Mouse (Mus musculus): ENCODE results near the gene Csnk1e.

DNA sequence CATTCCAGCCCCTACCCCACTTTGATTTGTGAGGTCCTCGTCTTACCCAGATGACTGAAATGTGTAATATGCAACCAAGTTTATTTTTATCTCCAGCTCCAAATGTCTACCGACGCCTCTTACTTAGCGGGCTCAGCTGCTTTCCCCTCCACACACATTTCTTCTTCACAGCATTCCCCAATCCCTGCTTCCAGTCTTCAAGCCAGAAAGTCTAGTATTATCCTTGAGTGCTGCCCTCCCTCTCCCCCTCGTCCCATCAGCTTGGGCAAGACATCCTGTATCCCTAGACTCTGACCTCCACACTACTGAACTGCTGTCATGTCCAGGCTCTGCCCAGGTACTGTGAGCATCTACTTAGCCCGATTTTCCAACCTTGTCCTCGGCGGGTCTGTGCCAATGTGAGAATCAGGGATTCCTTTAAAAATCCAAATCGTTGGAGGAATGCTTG lies 51.6 kb downstream of the Csnk1e start:
- TF ChIP-seq CTCF (IDR thresholded peaks at IDR 0.05; ENCODE audit: extremely low read depth, insufficient read length, insufficient replicate concordance, low read depth, low read length) (no peak), POLR2A (IDR thresholded peaks at IDR 0.05; ENCODE audit: low read depth, low read length) (no peak)
